Mouse (Mus musculus) erythroblast, embryonic 14.5 days (primary cell): ENCODE data around the gene Gm37240.

Experiments used
- GATA1 ChIP-seq: IDR thresholded peaks from 2 replicates; pipeline ENCODE4 v1.6.1; 2012; ENCODE audit warnings: low read length, inconsistent platforms, mixed read lengths
- TAL1 ChIP-seq: IDR thresholded peaks from 3 replicates; pipeline ENCODE4 v1.6.1; 2012; ENCODE audit warnings: low read length, inconsistent platforms, mixed read lengths

DNA sequence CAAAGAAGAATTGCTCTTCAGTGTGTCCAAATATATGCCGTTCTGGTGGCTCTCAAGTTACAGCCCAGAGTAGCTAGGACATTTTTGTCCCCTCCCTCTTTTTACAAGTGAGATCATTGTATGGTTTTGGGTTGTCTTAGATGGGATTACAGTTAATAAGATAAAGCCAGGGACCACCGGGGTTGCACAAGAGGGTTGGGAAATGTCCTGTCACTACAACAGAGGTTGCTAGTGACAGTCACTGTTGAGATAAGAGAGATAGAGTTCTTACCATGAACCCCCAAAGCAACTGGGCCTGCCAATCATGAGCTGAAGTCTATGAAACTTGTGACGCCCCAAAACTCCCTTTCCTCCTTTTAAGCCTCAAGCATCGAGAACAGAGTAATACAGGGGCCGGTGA is 769.6 kb downstream of the Gm37240 start:
- no peak for TF ChIP-seq TAL1
- no peak for TF ChIP-seq GATA1
